Mouse (Mus musculus) forebrain, embryonic 15.5 days (tissue): ENCODE results near the gene Nxf3. TPM values are rescaled to one million over a fixed set of nuclear protein-coding genes. Genes with fewer than 3 reads are reported as not detected.
"Not testable (repeated sequence)": the region's sequence is repeated elsewhere in the genome, so short reads cannot be mapped to it uniquely, and the experiment has no call there.

Experiments used
- ATAC-seq: fragments of 200-750 bp; cut with Nextera tagmentation; replicated peaks from 2 replicates; pipeline ENCODE4 v1.8.0; 2017; ENCODE audit warnings: mild to moderate bottlenecking, moderate TSS enrichment, moderate library complexity
- H3K27ac ChIP-seq: fragments of 300-500 bp; sonication (generic); replicated peaks from 2 replicates; pipeline ENCODE4 v1.5.1; 2015; ENCODE audit warnings: mild to moderate bottlenecking, inconsistent platforms
- H3K27me3 ChIP-seq: fragments of 300-500 bp; sonication (generic); 2 replicates; pipeline ENCODE4 v1.6.1; 2015; ENCODE audit warnings: inconsistent platforms
- H3K36me3 ChIP-seq: fragments of 300-500 bp; sonication (generic); 2 replicates; pipeline ENCODE4 v1.6.1; 2015; ENCODE audit warnings: mild to moderate bottlenecking, inconsistent platforms
- H3K4me1 ChIP-seq: fragments of 300-500 bp; sonication (generic); 2 replicates; pipeline ENCODE4 v1.6.1; 2015; ENCODE audit warnings: inconsistent platforms
- H3K4me2 ChIP-seq: fragments of 300-500 bp; sonication (generic); replicated peaks from 2 replicates; pipeline ENCODE4 v1.6.1; 2015; ENCODE audit warnings: mild to moderate bottlenecking, inconsistent platforms
- H3K4me3 ChIP-seq: fragments of 300-500 bp; sonication (generic); 2 replicates; pipeline ENCODE4 v1.5.1; 2015; ENCODE audit warnings: mild to moderate bottlenecking, inconsistent platforms
- H3K9ac ChIP-seq: fragments of 300-500 bp; sonication (generic); replicated peaks from 2 replicates; pipeline ENCODE4 v1.6.1; 2015; ENCODE audit warnings: mild to moderate bottlenecking, inconsistent platforms
- H3K9me3 ChIP-seq: fragments of 300-500 bp; sonication (generic); 2 replicates; pipeline ENCODE4 v1.6.1; 2016; ENCODE audit warnings: inconsistent platforms
- WGBS: fragments of 180-500 bp; shearing (Covaris S2); methylation state at CpG from one replicate; pipeline ENCODE4 v1.1.7; 2015; ENCODE audit warnings: mixed read lengths; 5-methylcytosine and 5-hydroxymethylcytosine counted together
- polyA plus RNA-seq: library from polyadenylated mRNA; unstranded; fragments of >200 nt; fragmentation: Nextera tagmentation; extraction: Ambion mirVana; gene quantifications from 2 replicates; pipeline ENCODE4 v1.2.1, GENCODE M21; 2015

Gene Nxf3
- polyA plus RNA-seq, 1 experiment from 2014 or later: not detected

DNA sequence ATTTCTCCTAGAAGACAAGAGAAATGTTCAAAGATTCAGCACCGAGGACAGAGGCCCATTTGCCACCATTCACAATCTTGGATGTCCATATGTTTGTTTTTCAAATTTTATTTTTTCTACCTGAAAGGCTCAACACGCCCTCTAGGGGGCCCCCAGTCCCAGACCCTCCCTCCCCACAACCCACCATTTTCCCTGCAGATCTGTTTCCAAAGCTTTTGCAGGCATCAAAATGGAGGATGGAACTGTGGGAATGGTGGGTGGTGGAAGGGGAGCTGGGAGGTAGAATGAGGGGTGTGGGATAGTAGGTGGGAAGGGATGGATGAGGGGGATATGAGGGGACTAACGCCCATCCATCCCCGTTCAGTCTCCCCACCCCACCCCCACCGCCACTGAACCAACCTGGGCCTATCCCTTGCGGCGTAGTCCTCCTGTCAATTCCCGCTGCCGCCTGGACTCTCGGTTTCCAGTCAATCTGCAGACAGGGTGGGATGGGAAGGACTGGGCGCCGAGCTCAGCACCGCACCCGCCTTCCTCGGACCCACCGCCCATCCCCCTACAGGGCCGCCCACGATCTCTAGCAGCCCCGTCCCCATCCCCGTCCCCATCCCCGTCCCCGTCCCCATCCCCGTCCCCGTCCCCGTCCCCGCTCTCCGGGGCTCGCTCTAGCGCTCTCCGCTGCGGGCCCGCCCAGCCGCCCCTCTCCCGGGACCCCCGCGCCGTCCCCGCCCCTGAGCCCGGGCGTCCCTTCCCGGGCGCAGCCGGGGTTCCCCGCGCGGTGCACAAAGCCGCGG, 17.7 kb downstream of the Nxf3 start:
- H3K36me3 ChIP-seq, H3K9me3 ChIP-seq, H3K27me3 ChIP-seq: not testable (repeated sequence)
- Histone ChIP-seq H3K4me1 (peaks cover 11% of the 10 kb centered on the region), H3K27ac (peak overlapping the region; percentile 87), H3K4me3 (peak overlapping the region; percentile 49), H3K4me2 (peak overlapping the region; percentile 44), H3K9ac (peak overlapping the region; percentile 54)
- ATAC-seq: peak; percentile 80
- WGBS: 27% methylated on average over 20 of the region's 48 CpGs

DNA sequence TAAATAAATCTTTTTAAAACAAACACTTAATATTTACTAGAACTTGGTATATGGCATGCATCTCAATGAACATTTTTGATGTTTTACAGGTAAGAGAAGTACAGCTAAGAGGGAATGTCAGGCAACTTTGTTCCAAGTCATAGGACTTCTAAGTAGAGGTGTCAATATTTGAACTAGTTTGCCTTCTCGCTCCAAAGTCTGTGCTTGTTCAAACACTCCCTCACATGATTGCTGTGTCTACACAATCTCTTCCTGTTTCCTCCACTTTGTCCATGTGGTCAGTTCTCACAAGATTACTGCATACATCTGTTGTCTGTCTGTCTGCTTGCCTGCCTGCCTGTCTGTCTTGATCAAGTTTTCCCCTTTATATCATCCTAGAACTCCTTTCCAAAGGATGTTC, 24.4 kb downstream of the Nxf3 start:
- H3K27ac ChIP-seq: no peak overlapping the region
- H3K9me3 ChIP-seq: no peaks in the 10 kb centered on the region
- H3K9ac ChIP-seq: no peak overlapping the region
- no peaks in the 10 kb centered on the region for H3K4me1 ChIP-seq
- H3K4me3 ChIP-seq: no peak overlapping the region
- H3K36me3 ChIP-seq: no peaks in the 10 kb centered on the region
- WGBS: 77% methylated on average over 1 of the region's 1 CpGs
- no peak for ATAC-seq
- no peak overlapping the region for H3K4me2 ChIP-seq
- no peaks in the 10 kb centered on the region for H3K27me3 ChIP-seq

DNA sequence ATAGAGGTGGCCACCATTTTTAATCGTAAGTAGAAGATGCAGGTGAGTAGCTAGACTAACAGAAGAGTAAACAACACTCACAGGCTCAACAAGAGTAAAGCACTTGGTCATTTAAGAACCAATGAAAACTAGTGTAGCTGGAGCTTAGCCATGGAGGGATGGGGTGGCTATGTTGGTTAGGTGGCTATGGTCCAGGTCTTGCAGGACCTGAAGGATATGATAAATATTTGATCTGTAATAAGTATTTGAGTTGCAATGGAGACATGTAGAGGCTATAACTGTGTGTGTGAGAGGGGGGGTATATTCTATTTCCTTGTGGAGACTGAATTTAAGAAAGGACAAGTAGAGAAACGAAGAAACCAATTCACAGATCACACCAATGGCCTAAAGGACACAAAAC, 33.8 kb downstream of the Nxf3 start:
- Histone ChIP-seq H3K27ac (no peak overlapping the region), H3K4me3 (no peak overlapping the region), H3K9me3 (no peaks in the 10 kb centered on the region), H3K4me1 (no peaks in the 10 kb centered on the region), H3K36me3 (no peaks in the 10 kb centered on the region), H3K4me2 (no peak overlapping the region), H3K27me3 (no peaks in the 10 kb centered on the region), H3K9ac (no peak overlapping the region)
- WGBS: 74% methylated on average over 2 of the region's 2 CpGs
- ATAC-seq: no peak

DNA sequence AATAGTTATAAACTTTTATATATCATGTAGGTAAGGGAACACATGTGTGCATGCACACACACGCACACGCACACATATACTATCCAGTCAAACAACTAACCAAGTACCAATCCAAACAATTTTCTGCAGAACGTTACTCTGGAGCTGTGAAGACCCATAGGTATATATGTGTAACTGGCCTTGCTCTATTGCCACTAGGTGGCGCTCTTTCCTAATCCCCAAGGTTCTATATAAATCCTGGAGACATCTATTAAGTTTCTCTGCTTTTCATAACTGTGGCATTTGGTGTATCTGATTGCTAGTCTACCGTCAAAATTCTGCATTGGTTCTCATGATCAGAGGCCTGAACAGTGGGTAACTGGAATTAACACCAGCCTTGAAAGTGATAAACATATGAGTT, 37.5 kb downstream of the Nxf3 start:
- H3K4me1 ChIP-seq: no peaks in the 10 kb centered on the region
- no peak overlapping the region for H3K9ac ChIP-seq
- no peaks in the 10 kb centered on the region for H3K9me3 ChIP-seq
- peak; percentile 72; the same call in 1 of the 2 replicates for ATAC-seq
- H3K27me3 ChIP-seq: no peaks in the 10 kb centered on the region
- WGBS: 14% methylated on average over 5 of the region's 5 CpGs
- no peak overlapping the region for H3K27ac ChIP-seq
- no peak overlapping the region for H3K4me2 ChIP-seq
- H3K4me3 ChIP-seq: no peak overlapping the region
- no peaks in the 10 kb centered on the region for H3K36me3 ChIP-seq

DNA sequence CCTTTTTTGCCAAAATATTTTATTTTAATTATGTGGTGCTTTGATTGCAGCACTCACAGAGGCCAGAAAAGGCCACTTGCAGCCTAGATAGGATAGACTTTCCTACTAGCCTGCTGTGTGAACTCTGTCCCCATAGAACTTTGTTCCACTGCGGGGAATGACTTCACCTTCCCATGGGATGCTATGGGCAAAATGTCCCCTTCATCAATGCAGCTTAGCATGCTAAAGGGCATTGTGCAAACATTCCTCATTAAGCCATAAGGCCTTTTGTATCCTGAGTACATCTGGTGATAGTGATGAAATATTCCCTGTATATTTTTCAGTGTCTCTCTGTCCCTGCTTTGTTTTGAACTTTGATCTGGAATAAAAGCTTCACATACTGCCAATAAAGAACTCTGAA, 41.3 kb downstream of the Nxf3 start:
- Histone ChIP-seq H3K27ac (no peak overlapping the region), H3K9me3 (no peaks in the 10 kb centered on the region), H3K36me3 (no peaks in the 10 kb centered on the region), H3K4me2 (no peak overlapping the region), H3K9ac (no peak overlapping the region), H3K4me1 (no peaks in the 10 kb centered on the region), H3K27me3 (no peaks in the 10 kb centered on the region; the same call in 1 of the 2 replicates), H3K4me3 (no peak overlapping the region)
- ATAC-seq: no peak
- 81% methylated on average over 1 of the region's 1 CpGs for WGBS

DNA sequence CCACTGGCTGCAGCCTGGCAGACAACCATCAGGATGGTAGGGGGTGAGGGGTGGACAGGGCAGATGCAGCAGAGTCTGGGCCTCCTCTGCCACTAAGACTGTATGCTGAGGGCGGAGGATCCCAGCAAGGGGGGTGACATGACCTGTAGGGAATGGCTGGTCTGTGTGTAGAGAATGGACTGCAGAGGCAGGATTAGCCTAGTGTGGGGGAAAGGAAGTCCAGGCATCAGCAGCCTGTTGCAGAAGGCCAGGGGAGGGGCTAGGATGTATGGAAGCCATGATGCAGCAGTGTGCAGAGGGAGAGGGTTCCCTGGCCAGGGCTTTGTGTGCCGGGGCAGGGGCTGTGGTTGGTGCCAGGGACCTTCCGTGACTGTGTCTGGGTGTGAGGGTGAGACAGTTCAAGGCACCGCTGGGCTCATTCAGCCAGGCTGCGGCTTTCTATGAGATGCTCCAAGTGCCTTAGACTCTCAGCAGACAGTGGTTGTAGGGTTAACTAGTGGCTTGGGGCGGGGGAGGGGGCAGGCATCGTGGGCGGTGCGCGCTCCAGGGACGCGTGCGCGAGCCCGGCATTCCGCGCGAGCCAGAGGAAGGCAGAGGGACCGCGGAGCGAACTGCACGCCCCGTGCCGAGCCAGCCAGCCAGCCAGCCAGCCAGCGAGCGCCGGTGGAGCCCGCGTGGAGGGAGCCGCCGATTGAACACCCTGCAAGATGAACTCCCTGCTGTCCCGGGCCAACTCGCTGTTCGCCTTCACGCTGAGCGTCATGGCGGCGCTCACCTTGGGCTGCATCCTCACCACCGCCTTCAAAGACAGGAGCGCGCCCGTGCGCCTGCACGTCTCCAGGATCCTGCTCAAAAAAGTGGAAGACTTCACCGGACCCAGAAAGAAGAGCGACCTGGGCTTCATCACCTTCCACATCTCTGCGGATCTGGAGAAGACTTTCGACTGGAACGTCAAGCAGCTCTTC, 52.0 kb downstream of the Nxf3 start, which contains the start of gene Arxes1:
TSS of gene Arxes1 (plus strand) at position 569 of the 965 bp plus-strand sequence.
- not testable (repeated sequence) for H3K27ac ChIP-seq, H3K36me3 ChIP-seq, H3K4me1 ChIP-seq, H3K9ac ChIP-seq, H3K27me3 ChIP-seq, H3K9me3 ChIP-seq
- peak; percentile 93 for ATAC-seq
- 33% methylated on average over 16 of the region's 49 CpGs for WGBS
- peak within 1 kb of the TSS; percentile 35 for H3K4me2 ChIP-seq
- H3K4me3 ChIP-seq: peak within 1 kb of the TSS; percentile 28

DNA sequence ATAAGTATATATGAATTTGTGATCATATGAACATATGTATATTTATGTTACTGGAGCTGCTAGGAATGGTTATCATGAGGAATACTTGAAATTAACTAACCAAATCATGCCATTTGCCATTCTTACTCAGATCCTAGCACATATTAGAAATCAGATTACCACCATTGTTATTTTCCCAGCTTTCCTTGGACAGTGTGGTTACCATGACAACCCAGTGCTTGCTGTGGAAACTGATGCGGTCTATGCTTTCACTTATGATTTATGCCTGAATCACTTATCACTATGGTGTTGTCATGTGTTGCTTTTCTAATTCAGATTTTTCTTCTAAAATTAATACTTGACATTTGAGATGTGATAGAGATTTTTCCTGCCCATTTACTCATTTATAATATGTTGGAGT, 54.7 kb downstream of the Nxf3 start:
- Histone ChIP-seq H3K27me3 (no peaks in the 10 kb centered on the region), H3K9me3 (no peaks in the 10 kb centered on the region), H3K27ac (no peak overlapping the region), H3K4me3 (no peak overlapping the region), H3K36me3 (no peaks in the 10 kb centered on the region), H3K4me1 (no peaks in the 10 kb centered on the region), H3K9ac (no peak overlapping the region), H3K4me2 (no peak overlapping the region)
- ATAC-seq: no peak
- WGBS: 66% methylated on average over 1 of the region's 1 CpGs

Other genes starting within 250 kb of the Nxf3 start
- 100 and 121 TPM in 2 replicates for gene Gprasp2, start 246.2 kb downstream of the Nxf3 start, polyA plus RNA-seq
- 157 and 182 TPM in 2 replicates for gene Arxes2, start 91.4 kb downstream of the Nxf3 start, polyA plus RNA-seq
- gene Arxes1, start 51.9 kb downstream of the Nxf3 start, polyA plus RNA-seq: 78.1 and 90.4 TPM in 2 replicates
- gene Bex2, start 17.0 kb downstream of the Nxf3 start, polyA plus RNA-seq: 618 and 628 TPM in 2 replicates
- 138 and 141 TPM in 2 replicates for gene Bex4, start 53.7 kb upstream of the Nxf3 start, polyA plus RNA-seq
- 112 and 115 TPM in 2 replicates for gene Tceal8, start 87.1 kb upstream of the Nxf3 start, polyA plus RNA-seq
- gene Tceal5, start 118.6 kb upstream of the Nxf3 start, polyA plus RNA-seq: 17.5 and 17.7 TPM in 2 replicates
- 1.3 and 1.4 TPM in 2 replicates for gene Tceal7, start 129.5 kb upstream of the Nxf3 start, polyA plus RNA-seq
- 199 and 201 TPM in 2 replicates for gene Bex1, start 130.3 kb upstream of the Nxf3 start, polyA plus RNA-seq
- 319 and 325 TPM in 2 replicates for gene Tceal9, start 159.8 kb upstream of the Nxf3 start, polyA plus RNA-seq
- 564 and 580 TPM in 2 replicates for gene Bex3, start 185.0 kb upstream of the Nxf3 start, polyA plus RNA-seq